Mouse (Mus musculus) ZHBTc4 (cell line): ENCODE data around the gene Rtl10.
"Not testable (repeated sequence)": the region's sequence is repeated elsewhere in the genome, so short reads cannot be mapped to it uniquely, and the experiment has no call there.

Experiments used
- DNase-seq: peaks from one replicate; pipeline ENCODE4 v3.0.0-alpha.2; 2011; ENCODE audit warnings: low read depth, low spot score

The Rtl10 gene

GRCm38 (mm10) chr16:18482431-18482830, 16.3 kb upstream of the Rtl10 start:
- DNase-seq, result no peak

- no peak for DNase-seq
Measured at GRCm38 (mm10) chr16:18483839-18484238, 14.9 kb upstream of the Rtl10 start.

- no peak for DNase-seq
Measured at GRCm38 (mm10) chr16:18484386-18484785, 14.3 kb upstream of the Rtl10 start.

GRCm38 (mm10) chr16:18484794-18485435, 13.8 kb upstream of the Rtl10 start:
- peak; percentile 72 for DNase-seq

- DNase-seq, result peak; percentile 79
Measured at GRCm38 (mm10) chr16:18486126-18486525, 12.6 kb upstream of the Rtl10 start.

GRCm38 (mm10) chr16:18490281-18490680, 8.4 kb upstream of the Rtl10 start:
- no peak for DNase-seq

- no peak for DNase-seq
Measured at GRCm38 (mm10) chr16:18490894-18491293, 7.8 kb upstream of the Rtl10 start.

- DNase-seq, result no peak
Measured at GRCm38 (mm10) chr16:18497865-18498515, 711 bp upstream of the Rtl10 start.

- no peak for DNase-seq
Measured at GRCm38 (mm10) chr16:18498996-18499395, 295 bp downstream of the Rtl10 start.

- no peak for DNase-seq
Measured at GRCm38 (mm10) chr16:18501531-18501930, 2.8 kb downstream of the Rtl10 start.

GRCm38 (mm10) chr16:18503566-18504342, 5.1 kb downstream of the Rtl10 start:
- no peak for DNase-seq

- no peak for DNase-seq
Measured at GRCm38 (mm10) chr16:18506524-18507199, 8.0 kb downstream of the Rtl10 start.

- DNase-seq, result no peak
Measured at GRCm38 (mm10) chr16:18507200-18507549, 8.5 kb downstream of the Rtl10 start.

GRCm38 (mm10) chr16:18511741-18512140, 13.0 kb downstream of the Rtl10 start:
- no peak for DNase-seq

- DNase-seq, result no peak
Measured at GRCm38 (mm10) chr16:18513508-18513907, 14.8 kb downstream of the Rtl10 start.

GRCm38 (mm10) chr16:18518091-18518490, 19.4 kb downstream of the Rtl10 start:
- no peak for DNase-seq

- DNase-seq, result no peak
Measured at GRCm38 (mm10) chr16:18523563-18524245, 25.0 kb downstream of the Rtl10 start.

- no peak for DNase-seq
Measured at GRCm38 (mm10) chr16:18528656-18529055, 30.0 kb downstream of the Rtl10 start.

- not testable (repeated sequence) for DNase-seq
Measured at GRCm38 (mm10) chr16:18533061-18533460, 34.4 kb downstream of the Rtl10 start.

- no peak for DNase-seq
Measured at GRCm38 (mm10) chr16:18537407-18537990, 38.8 kb downstream of the Rtl10 start.

GRCm38 (mm10) chr16:18539281-18539680, 40.6 kb downstream of the Rtl10 start:
- DNase-seq, result no peak
